Mouse (Mus musculus): ENCODE measurements at regions not wholly inside any gene's neighbourhood (a gene's known extent, or its start where the extent isn't known, plus 50 kb on each side); places are given as distances from the start of the nearest gene placed in this dataset.

DNA sequence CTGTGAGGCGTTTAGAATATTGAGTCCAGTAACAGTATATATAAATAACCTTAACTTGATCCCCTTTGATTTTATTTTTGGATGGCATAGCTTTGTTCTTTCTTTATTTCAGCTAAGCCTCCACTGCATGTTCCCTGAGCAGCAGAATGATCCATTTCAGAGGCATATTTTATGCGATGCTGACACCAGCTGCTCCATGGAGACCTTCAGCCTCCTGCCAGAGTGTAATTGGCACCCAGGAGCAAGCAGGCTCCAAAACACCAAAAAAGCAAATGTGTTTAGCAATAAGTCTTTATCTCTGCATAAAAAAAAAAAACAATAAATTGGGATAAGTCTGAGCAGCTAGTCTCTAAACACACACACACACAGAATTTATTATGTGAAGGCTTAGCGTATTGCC, 170.7 kb upstream of the Dkk2 start:
- DNase-seq (ENCODE audit: extremely low spot score in 1 of 2, low spot score in 1 of 2) = no peak

DNA sequence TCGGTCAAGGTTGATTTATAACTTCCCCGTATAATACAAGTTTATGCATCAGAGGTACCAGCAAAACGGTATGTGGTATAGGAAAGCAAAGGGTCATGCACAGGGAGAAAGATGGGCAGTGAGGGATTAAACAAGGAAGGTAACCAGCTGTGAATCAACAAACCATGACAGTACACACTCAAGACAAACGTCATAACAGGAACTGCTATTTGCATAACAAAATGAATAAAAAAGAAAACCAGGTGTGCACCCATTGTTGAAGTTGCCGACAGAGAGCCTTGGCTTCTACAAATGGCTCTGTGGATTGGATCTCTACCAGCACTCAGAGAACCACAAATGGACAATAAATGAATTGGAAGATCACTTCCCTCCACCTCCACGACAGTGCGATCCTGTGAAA, 170.1 kb upstream of the Dkk2 start:
- DNase-seq (ENCODE audit: extremely low spot score in 1 of 2, low spot score in 1 of 2) = no peak

- DNase-seq (ENCODE audit: extremely low spot score in 1 of 2, low spot score in 1 of 2) = no peak
Measured at GRCm38 (mm10) chr3:131917734-131918534, 167.2 kb upstream of the Dkk2 start.

GRCm38 (mm10) chr3:131919476-131919875, 165.6 kb upstream of the Dkk2 start:
- DNase-seq (ENCODE audit: extremely low spot score in 1 of 2, low spot score in 1 of 2) = peak in 1 of 2 experiments; percentile 21

GRCm38 (mm10) chr3:131921161-131921560, 163.9 kb upstream of the Dkk2 start:
- no peak for DNase-seq (ENCODE audit: extremely low spot score in 1 of 2, low spot score in 1 of 2)

GRCm38 (mm10) chr3:131922733-131923132, 162.4 kb upstream of the Dkk2 start:
- no peak for DNase-seq (ENCODE audit: extremely low spot score in 1 of 2, low spot score in 1 of 2)

DNA sequence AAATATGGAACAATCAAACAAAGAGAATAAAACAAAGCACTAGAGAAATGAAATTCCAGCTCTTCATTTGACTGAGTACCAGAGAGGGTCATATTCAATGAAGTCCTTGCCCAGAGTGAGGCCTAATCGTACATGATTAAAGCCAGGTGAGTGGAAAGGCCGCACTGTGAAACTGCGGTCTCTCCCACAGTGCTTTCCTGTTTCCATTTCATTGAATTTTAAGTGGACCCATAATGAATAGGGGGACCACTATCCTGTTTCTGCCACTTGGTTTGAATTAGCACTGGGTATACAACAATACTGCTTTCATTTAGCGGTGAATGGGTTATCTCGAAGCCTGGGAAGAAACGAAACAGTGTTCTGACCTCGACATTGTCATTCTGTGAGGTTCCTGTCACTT, 144.2 kb upstream of the Dkk2 start:
- no peak for DNase-seq (ENCODE audit: extremely low spot score in 1 of 2, low spot score in 1 of 2)

GRCm38 (mm10) chr3:131941961-131942753, 142.9 kb upstream of the Dkk2 start:
- DNase-seq (ENCODE audit: extremely low spot score in 1 of 2, low spot score in 1 of 2) = no peak

DNA sequence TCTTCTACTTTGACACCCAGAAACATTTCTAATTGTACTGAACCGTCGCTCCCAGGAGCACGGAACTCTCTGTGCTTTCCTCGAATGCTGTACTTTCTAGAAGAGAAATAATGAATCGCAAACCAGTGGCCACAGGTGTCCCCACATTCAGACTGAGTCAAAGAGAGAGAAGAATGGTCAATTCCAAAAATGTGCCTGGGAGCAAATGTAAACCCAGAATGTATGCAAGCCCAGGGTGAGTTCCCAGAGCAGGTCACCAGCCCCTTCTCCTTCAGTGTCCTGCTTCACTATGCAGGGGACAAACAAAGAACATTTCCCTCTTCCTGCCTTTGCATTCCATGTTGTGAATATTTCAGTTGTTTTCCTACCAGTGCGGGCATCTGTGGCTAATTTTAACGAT, 141.7 kb upstream of the Dkk2 start:
- DNase-seq (ENCODE audit: extremely low spot score in 1 of 2, low spot score in 1 of 2) = no peak

- DNase-seq (ENCODE audit: extremely low spot score in 1 of 2, low spot score in 1 of 2) = no peak
Measured at GRCm38 (mm10) chr3:131955771-131956170, 129.3 kb upstream of the Dkk2 start.

DNA sequence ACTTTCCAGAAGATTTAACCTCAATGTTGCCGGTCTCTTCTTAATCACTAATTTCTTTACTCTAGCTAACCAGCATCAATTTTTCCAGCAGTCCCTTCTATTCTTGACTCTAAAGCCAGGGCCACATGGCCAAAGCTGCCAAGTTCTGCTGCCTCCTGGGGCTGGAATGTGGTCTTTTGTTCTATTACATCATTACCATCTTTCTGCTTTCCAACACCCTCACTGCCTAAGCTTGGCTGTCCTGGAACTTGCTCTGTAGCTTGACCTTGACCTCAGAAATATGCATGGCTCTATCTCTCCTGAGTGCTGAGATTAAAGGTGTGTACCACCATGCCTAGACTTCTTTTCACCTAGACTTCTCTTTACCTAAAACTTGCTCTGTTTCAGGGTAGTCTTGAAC, 124.5 kb upstream of the Dkk2 start:
- no peak for DNase-seq (ENCODE audit: extremely low spot score in 1 of 2, low spot score in 1 of 2)

- no peak for DNase-seq (ENCODE audit: extremely low spot score in 1 of 2, low spot score in 1 of 2)
Measured at GRCm38 (mm10) chr3:131961571-131961970, 123.5 kb upstream of the Dkk2 start.

DNA sequence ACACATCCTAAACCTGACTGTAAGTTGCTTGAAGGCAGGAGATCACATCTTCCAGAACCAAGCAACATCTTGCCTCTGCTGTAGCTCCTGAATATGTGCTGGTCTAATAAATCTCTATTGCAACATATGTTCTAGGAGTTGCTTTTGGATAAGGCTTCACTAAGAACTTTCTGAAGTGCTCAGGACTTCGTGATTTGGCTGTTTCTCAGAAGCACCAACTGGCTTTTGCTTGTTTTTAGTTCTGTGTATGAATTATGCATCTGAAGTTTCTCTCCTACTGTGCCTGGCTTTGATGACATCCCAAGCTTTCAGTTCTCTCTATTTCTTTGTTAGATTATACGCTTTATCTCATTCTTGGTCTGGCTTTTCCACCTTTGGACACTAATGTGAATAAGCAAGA, 122.2 kb upstream of the Dkk2 start:
- DNase-seq (ENCODE audit: extremely low spot score in 1 of 2, low spot score in 1 of 2) = no peak

GRCm38 (mm10) chr3:131964952-131965351, 120.1 kb upstream of the Dkk2 start:
- no peak for DNase-seq (ENCODE audit: extremely low spot score in 1 of 2, low spot score in 1 of 2)

- no peak for DNase-seq (ENCODE audit: extremely low spot score in 1 of 2, low spot score in 1 of 2)
Measured at GRCm38 (mm10) chr3:131965456-131966160, 119.5 kb upstream of the Dkk2 start.

DNA sequence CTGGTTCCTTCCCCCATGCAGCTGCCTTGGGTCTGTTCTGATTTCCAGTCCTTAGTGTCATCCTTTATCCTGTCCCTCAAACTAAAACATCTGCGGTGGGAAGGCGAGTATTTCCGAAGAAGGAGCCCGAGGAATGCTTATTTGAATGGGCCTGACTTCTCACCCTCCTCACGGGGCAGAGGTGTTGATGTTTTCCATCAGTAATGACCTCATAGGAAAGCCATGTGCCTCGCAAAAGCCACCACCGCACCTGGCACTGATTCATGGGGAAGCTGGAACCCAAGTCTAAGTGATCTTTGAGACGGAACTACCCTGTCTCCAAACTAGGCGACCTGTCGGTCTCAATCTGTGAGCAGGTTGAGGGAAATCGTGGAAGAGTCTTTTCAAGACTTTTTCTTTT, 117.8 kb upstream of the Dkk2 start:
- no peak for DNase-seq (ENCODE audit: extremely low spot score in 1 of 2, low spot score in 1 of 2)

- DNase-seq (ENCODE audit: extremely low spot score in 1 of 2, low spot score in 1 of 2) = no peak
Measured at GRCm38 (mm10) chr3:131970827-131971226, 114.3 kb upstream of the Dkk2 start.

DNA sequence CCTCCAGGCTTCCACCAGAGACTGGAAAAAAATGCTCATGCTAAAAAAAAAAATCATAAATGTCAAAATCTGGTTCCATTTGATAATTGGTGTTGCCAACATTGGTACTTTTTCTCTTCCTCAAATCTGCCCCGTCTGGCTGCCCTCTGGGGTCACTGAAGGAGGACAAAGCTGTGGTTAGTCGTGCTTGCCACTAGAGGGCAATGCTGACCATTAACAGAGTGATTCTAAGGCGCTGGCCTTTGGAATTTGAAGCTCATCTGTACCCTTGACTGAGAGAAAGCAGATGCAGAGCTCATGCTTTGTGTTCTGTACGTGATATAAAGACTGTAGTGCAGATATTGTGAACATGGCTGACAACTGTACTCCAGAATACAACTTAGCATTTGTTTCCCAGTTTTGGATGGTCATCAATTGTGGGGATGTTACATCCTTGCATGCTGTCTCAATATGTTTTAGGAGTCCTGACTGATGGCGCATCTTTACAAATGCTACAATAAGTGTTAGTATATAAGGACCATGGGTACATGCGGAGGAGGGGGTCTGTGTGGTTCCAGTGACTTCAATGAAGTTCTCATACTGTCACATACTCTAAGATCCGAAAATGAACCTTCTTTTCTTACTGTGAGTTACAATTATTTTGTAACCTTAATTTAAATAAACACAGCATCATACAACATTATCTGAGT, 109.0 kb upstream of the Dkk2 start:
- DNase-seq (ENCODE audit: extremely low spot score in 1 of 2, low spot score in 1 of 2) = peak in 1 of 2 experiments; percentile 32

- DNase-seq (ENCODE audit: extremely low spot score in 1 of 2, low spot score in 1 of 2) = no peak
Measured at GRCm38 (mm10) chr3:131983292-131983691, 101.8 kb upstream of the Dkk2 start.

GRCm38 (mm10) chr3:131998838-131999613, 86.1 kb upstream of the Dkk2 start:
- DNase-seq (ENCODE audit: extremely low spot score in 1 of 2, low spot score in 1 of 2) = no peak

Measured in layer of hippocampus, postnatal 25 days (tissue).